Mouse (Mus musculus) gastrocnemius, postnatal 36 days (tissue): ENCODE results near the gene Nomo1. TPM values are rescaled to one million over a fixed set of nuclear protein-coding genes. Genes with fewer than 3 reads are reported as not detected.
A peak's percentile ranks its signal among the peaks of the same experiment; 100 is the strongest.

Source experiments
- DNase-seq, 2 experiments: peaks; one replicate each; pipeline ENCODE4 v3.0.0; 2022
- intact Hi-C: fragments of 180-260 bp; cut with DNase I; formaldehyde crosslinking; loops from one replicate; pipeline ENCODE4 v1.15.1; 2025
- long read RNA-seq, 2 experiments: library from polyadenylated mRNA; stranded (forward); transcript quantifications; one replicate each; pipeline ENCODE4 v2.0.0; 2021
- total RNA-seq, 2 experiments: library from RNA; stranded (reverse); gene quantifications; 2 replicates each; pipeline ENCODE4 v1.2.3; 2021

The Nomo1 gene
- total RNA-seq = 10 to 100 TPM; 54.5 to 66.7 TPM
- long read RNA-seq, experiment 1, full-length matches to known transcripts = 2 of 13 reads
- long read RNA-seq, experiment 1, partial matches to known transcripts = 10 of 13 reads
- long read RNA-seq, experiment 1, other reads (novel, unspliced or antisense) = 1 of 13 reads
- long read RNA-seq, experiment 2, full-length matches to known transcripts = 5 of 34 reads
- long read RNA-seq, experiment 2, partial matches to known transcripts = 21 of 34 reads
- long read RNA-seq, experiment 2, other reads (novel, unspliced or antisense) = 8 of 34 reads

GRCm38 (mm10) chr7:46033109-46033869 is at the start of gene Nomo1:
TSS of gene Nomo1 (plus strand) at chr7:46033698.
- intact Hi-C loops = no loop called here
- DNase-seq = peak; percentile 97 to 99

DNA sequence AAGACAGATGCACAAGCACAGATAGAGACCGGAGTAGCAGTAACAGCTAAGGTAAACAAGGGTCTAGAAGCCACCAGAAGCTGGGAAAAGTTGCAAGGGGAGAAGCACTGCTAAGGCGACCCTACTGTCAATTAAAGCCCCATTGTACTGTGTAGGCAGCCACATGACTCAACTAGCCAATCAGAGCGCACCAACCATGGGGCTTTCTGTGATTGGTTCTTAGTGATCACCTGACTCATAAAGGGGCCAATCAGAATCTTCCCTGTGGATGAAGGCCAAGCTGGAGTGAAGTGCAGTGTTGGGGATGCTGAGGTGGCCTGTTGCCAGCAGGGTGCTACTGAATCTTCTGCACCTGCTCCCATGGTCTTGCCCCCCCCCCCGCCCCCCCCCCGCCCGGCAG is 46.6 kb upstream of the Nomo1 start:
- intact Hi-C loops = loop anchor here (10.0 kb wide), 1 partner anchor 222 kb away; no protein-coding TSS in a partner anchor
- no peak for DNase-seq

DNA sequence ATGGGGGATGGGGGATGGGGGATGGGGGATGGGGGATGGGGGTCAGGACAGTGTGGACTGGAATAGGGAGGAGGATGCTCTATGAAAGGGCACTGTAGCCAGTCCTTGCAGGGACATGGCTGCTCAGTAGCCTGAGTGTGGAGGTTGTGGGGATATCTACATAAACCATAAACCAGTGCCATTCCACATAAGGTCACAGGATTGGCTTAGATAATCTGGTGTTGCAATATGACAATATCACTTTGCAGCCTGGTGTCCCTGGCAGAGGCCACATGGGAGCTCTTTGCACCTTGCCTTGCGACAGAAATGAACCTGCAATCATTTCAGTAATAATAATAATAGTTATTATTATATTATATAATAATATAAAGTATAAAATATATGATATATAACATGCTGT is 45.2 kb upstream of the Nomo1 start:
- intact Hi-C loops = loop anchor here (10.0 kb wide), 1 partner anchor 224 kb away; no protein-coding TSS in a partner anchor
- no peak for DNase-seq

- no peak for DNase-seq
- intact Hi-C loops = no loop called here
These were observed 41.0 kb upstream of the Nomo1 start for GRCm38 (mm10) chr7:45992470-45992869.

- intact Hi-C loops = no loop called here
- DNase-seq = no peak
These were observed 32.9 kb upstream of the Nomo1 start for GRCm38 (mm10) chr7:46000577-46000976.

GRCm38 (mm10) chr7:46002748-46003147 is 30.8 kb upstream of the Nomo1 start:
- no peak for DNase-seq
- intact Hi-C loops = no loop called here

DNA sequence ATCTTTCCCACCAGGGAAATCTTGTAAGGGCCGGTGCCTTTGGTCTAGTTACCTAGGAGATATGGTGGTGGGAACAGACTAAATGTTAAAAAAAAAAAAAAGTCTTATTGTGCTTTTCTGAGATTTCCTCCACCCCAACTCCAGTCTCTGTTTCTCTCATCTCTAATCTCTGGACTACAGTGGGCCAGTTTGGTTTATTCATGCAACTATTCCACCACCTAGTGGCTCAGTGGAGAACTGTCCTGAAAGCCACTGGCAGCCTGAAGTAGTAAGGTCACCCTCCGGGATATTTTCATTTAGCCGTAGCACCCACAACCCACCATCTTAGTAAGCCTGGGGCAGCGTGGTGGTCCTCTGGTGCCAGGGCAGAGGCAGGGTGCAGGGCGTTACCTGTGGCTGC is 23.9 kb upstream of the Nomo1 start:
- intact Hi-C loops = loop anchor here (2.0 to 5.0 kb wide), 2 partner anchors 69 to 137 kb away; partner anchors contain the start of gene Kdelr1
- peak; percentile 29 to 39 for DNase-seq

GRCm38 (mm10) chr7:46012121-46012520 is 21.4 kb upstream of the Nomo1 start:
- intact Hi-C loops = no loop called here
- DNase-seq = no peak

- intact Hi-C loops = no loop called here
- DNase-seq = peak; percentile 37 to 43
These were observed 20.1 kb upstream of the Nomo1 start for GRCm38 (mm10) chr7:46013266-46014010.

DNA sequence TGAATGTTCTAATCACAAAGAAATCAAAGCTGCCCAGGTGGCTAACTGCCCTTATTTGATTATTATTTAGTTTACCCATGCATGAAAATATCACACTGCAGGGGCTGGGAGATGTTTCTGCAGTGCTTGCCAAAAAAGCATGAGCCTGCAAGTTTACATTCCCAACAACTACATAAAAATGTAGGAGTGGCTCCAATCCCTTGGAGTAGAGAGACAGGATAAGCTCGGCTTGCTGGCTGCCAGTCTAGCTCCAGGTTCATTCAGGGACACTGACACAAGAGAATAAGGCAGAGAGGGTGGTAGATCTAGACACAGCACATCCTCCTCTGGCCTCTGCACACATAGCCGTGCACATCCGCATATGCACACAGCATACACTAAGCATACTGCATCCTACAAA is 13.9 kb upstream of the Nomo1 start:
- DNase-seq = no peak
- intact Hi-C loops = no loop called here

DNA sequence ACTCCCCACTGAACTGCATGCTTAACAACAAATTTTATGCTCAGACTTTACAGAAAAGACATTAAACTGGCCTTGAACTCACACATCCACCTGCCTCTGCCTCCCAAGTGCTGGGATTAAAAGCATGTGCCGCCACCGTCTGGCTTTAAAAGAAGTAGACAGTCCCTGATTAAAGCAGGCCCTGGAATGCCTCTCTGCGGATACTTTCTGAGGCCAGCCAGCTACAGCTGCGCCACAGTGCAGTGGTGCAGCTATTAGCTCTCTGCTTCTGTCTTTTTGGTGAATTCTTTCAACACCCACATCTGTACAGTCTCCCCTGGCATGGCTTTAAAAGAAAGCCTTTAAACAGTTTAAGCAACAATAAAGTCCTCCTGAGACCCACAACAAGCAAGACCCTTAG is 11.5 kb upstream of the Nomo1 start:
- intact Hi-C loops = no loop called here
- DNase-seq = no peak

GRCm38 (mm10) chr7:46025436-46025835 is 8.1 kb upstream of the Nomo1 start:
- DNase-seq = no peak
- intact Hi-C loops = no loop called here

- no peak for DNase-seq
- intact Hi-C loops = no loop called here
These were observed 4.8 kb upstream of the Nomo1 start for GRCm38 (mm10) chr7:46028681-46029080.

DNA sequence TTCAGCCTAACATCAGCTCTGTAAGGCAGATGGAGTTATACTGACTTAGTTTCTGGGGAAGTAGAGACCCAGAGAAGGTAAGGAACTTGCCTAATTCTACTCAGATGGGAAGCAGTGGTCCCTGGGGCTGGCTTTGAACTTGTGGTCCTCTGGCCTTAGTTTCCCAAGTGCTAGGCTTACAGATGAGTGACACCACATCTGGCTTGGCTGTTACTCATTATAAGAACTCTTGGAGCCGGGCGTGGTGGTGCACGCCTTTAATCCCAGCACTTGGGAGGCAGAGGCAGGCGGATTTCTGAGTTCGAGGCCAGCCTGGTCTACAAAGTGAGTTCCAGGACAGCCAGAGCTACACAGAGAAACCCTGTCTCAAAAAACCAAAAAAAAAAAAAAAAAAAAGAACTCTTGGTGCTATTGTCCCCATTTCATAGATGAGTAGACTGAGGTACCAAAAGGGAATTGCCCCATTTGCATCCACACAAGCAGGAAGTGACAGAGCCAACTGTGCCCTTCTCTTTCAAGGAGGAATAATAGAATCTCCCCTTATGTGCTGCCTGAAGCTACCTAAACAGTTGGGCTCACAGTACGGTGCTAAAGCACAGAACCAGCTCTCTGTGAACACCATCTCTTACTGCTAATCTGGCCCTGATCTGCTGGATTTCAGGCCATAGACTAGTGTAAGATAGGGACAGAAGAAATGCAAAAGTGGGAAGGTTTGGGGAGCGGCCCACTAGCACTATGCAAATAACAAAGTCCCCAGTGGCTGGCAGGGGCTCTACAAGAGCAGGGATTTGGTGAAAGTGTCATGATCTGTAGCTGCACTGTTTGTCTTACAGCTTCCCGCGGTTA is 4.0 kb upstream of the Nomo1 start:
- DNase-seq = no peak
- intact Hi-C loops = no loop called here

- intact Hi-C loops = no loop called here
- DNase-seq = no peak
These were observed 3.4 kb upstream of the Nomo1 start, which contains the start of gene Abcc6 for GRCm38 (mm10) chr7:46030145-46030488. TSS of gene Abcc6 (minus strand) at chr7:46030302.

GRCm38 (mm10) chr7:46031075-46031474 is 2.4 kb upstream of the Nomo1 start:
- no peak for DNase-seq
- intact Hi-C loops = no loop called here

GRCm38 (mm10) chr7:46033870-46034337 is 406 bp downstream of the Nomo1 start:
- intact Hi-C loops = no loop called here
- DNase-seq = no peak

DNA sequence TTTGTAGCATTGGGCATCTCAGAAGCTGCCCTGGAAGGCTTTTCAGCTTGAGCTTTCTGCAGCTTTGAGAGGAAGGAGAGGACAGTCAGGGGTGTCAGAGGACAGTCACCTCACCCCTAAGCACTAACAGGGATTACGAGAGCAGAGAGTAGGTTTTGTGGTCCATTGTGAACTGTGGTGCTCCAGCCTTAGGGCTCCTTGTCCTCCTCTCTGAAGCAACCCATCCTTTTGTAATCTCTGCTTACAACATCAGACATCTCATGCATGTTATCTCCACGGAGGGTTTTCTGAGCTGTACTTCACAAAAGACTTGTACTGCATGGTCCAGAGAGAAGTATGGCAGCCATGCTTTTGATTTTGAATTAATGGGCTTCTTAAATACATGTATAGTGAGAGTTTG is 1.5 kb downstream of the Nomo1 start:
- no peak for DNase-seq
- intact Hi-C loops = no loop called here

DNA sequence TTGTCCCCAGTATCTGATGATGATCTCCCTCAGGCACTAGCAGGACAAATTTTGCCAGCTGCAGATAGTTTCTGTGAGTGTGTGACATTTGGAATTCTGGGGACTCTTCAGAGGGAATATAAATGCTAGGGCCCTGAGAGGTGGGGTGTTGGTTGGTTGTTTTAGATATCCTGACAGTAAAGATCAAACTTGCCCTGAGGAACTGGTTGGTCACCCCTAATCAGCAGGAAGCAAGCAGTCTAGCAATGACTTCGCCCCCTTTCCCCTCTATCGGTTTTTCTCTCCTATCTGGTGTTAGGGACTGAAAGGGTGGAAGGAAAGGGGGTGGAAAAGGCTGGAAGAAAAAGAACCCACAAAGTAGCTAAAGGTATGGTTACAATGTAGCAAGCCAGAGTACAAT is 2.0 kb downstream of the Nomo1 start:
- DNase-seq = no peak
- intact Hi-C loops = no loop called here

GRCm38 (mm10) chr7:46037433-46037832 is 3.9 kb downstream of the Nomo1 start:
- intact Hi-C loops = no loop called here
- no peak for DNase-seq
